Mouse (Mus musculus) neural tube, embryonic 15.5 days (tissue): ENCODE results near the gene Maz. TPM values are rescaled to one million over a fixed set of nuclear protein-coding genes. Genes with fewer than 3 reads are reported as not detected.

Source experiments
- ATAC-seq: fragments of 200-750 bp; cut with Nextera tagmentation; 2 replicates; pipeline ENCODE4 v1.8.0; 2017; ENCODE audit warnings: mild to moderate bottlenecking, moderate TSS enrichment, moderate library complexity; ENCODE audit not compliant: low FRiP score
- H3K27ac ChIP-seq: fragments of 300-500 bp; sonication (generic); replicated peaks from 2 replicates; pipeline ENCODE4 v1.5.1; 2015; ENCODE audit warnings: mild to moderate bottlenecking, inconsistent platforms
- H3K27me3 ChIP-seq: fragments of 300-500 bp; sonication (generic); replicated peaks from 2 replicates; pipeline ENCODE4 v1.6.1; 2015; ENCODE audit warnings: inconsistent platforms
- H3K36me3 ChIP-seq: fragments of 300-500 bp; sonication (generic); 2 replicates; pipeline ENCODE4 v1.6.1; 2015; ENCODE audit warnings: inconsistent platforms
- H3K4me1 ChIP-seq: fragments of 300-500 bp; sonication (generic); 2 replicates; pipeline ENCODE4 v1.6.1; 2015; ENCODE audit warnings: inconsistent platforms
- H3K4me2 ChIP-seq: fragments of 300-500 bp; sonication (generic); 2 replicates; pipeline ENCODE4 v1.6.1; 2015; ENCODE audit warnings: inconsistent platforms, mild to moderate bottlenecking, moderate library complexity
- H3K4me3 ChIP-seq: fragments of 300-500 bp; sonication (generic); replicated peaks from 2 replicates; pipeline ENCODE4 v1.5.1; 2015; ENCODE audit warnings: mild to moderate bottlenecking, inconsistent platforms
- H3K9ac ChIP-seq: fragments of 300-500 bp; sonication (generic); replicated peaks from 2 replicates; pipeline ENCODE4 v1.6.1; 2015; ENCODE audit warnings: mild to moderate bottlenecking, inconsistent platforms
- H3K9me3 ChIP-seq: fragments of 300-500 bp; sonication (generic); replicated peaks from 2 replicates; pipeline ENCODE4 v1.6.1; 2016; ENCODE audit warnings: inconsistent platforms
- WGBS: fragments of 180-500 bp; shearing (Covaris S2); methylation state at CpG from one replicate; pipeline ENCODE4 v1.1.7; 2015; ENCODE audit warnings: mixed read lengths; 5-methylcytosine and 5-hydroxymethylcytosine counted together
- polyA plus RNA-seq: library from polyadenylated mRNA; unstranded; fragments of >200 nt; fragmentation: Nextera tagmentation; extraction: Ambion mirVana; gene quantifications from 2 replicates; pipeline ENCODE4 v1.2.1, GENCODE M21; 2015

Gene Maz
- 78.1 and 82.6 TPM in 2 replicates for polyA plus RNA-seq

DNA sequence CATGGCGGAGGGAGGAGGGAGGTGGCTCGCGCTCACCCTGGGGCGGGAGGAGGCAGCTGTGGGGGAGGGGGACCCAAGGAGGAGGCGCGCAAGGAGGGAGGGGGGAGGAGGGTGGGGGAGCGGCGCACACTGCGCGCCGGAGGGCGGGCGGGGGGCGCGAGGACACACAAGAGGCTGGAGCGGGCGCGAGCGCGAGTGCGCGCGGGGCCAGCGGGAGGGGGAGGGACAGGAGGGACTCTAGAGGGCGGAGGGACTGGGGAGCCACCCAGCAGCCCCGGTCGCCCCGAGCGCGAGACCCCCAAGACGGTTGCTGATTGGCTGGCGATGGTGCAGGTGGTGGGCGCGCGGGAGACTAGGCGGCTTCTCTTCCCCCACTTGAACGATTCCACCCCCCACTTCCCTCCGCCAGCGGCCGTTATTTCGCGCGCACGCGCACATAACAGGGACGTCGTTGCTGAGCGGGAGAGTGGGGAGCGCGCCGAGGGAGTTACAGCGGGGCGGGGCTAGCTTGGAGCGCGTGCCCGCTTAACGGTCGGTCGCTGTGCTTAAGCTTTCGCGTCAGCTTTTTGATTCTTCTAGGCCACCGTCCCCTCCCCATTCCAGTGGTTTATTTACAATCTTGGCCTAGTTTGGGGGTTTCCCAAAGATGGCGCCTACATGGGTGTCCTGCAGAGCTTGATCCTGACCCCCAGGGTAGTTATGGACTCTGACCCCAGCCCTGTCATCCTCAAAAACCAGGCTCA lies at the start of gene Maz:
Maz (minus strand) TSS at position 54 of the 743 bp plus-strand sequence.
- Histone ChIP-seq H3K36me3 (peaks cover 19% of the 10 kb centered on the region), H3K9me3 (no peaks in the 10 kb centered on the region), H3K4me1 (peaks cover 47% of the 10 kb centered on the region), H3K9ac (peak within 1 kb of the TSS; percentile 99), H3K4me3 (peak within 1 kb of the TSS; percentile 65), H3K27ac (peak within 1 kb of the TSS; percentile 100), H3K4me2 (peak within 1 kb of the TSS; percentile 90), H3K27me3 (no peaks in the 10 kb centered on the region)
- ATAC-seq = peak; percentile 93
- under 1% methylated on average over 42 of the region's 63 CpGs for WGBS

DNA sequence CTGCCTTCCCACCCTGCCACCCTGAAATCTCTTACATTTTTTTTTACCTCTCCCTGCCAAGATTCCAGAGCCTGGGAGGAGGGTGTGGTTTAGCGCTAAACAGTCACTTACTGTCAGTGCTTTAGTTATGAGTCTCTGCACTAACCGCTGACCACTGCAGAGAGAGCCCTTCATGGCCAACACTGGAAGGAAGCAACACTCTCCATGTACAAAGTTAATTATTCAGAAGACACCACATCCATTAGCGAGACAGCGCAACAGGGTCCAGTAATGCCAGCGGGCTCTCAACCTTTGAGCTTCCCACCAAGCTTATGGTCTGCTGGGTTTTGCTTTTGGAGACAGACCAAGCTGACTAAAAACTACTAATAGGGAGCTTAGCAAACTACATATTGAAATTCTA lies 49.4 kb upstream of the Maz start:
- H3K4me3 ChIP-seq = no peak overlapping the region
- H3K9ac ChIP-seq = no peak overlapping the region
- H3K36me3 ChIP-seq = no peaks in the 10 kb centered on the region
- H3K9me3 ChIP-seq = no peaks in the 10 kb centered on the region
- H3K4me1 ChIP-seq = no peaks in the 10 kb centered on the region
- no peak for ATAC-seq
- no peak overlapping the region for H3K27ac ChIP-seq
- H3K27me3 ChIP-seq = no peaks in the 10 kb centered on the region
- 93% methylated on average over 5 of the region's 5 CpGs for WGBS
- H3K4me2 ChIP-seq = no peak overlapping the region

DNA sequence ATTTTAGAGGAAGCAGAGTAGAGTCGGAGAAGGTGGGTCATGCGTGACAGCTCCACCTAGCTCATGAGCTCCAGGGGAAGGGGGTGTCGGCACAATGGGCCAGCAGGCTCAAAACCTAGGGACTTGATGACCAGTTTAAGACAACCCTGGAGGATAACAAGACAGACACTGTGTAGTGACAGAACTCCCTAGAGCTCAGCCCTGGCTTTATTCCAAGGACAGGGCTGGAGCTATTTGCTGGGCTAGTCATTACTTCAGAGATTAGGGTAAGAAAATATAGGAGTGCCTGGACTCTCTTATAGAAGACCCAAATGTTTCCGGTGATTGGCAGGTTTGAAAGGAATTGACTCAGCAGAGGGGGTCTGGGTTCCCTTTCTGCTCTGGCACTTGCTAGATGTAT lies 46.4 kb upstream of the Maz start:
- Histone ChIP-seq H3K4me1 (no peaks in the 10 kb centered on the region), H3K36me3 (no peaks in the 10 kb centered on the region), H3K4me3 (no peak overlapping the region), H3K9ac (no peak overlapping the region), H3K27ac (no peak overlapping the region), H3K27me3 (no peaks in the 10 kb centered on the region), H3K9me3 (no peaks in the 10 kb centered on the region), H3K4me2 (no peak overlapping the region)
- ATAC-seq = no peak
- 95% methylated on average over 4 of the region's 4 CpGs for WGBS

DNA sequence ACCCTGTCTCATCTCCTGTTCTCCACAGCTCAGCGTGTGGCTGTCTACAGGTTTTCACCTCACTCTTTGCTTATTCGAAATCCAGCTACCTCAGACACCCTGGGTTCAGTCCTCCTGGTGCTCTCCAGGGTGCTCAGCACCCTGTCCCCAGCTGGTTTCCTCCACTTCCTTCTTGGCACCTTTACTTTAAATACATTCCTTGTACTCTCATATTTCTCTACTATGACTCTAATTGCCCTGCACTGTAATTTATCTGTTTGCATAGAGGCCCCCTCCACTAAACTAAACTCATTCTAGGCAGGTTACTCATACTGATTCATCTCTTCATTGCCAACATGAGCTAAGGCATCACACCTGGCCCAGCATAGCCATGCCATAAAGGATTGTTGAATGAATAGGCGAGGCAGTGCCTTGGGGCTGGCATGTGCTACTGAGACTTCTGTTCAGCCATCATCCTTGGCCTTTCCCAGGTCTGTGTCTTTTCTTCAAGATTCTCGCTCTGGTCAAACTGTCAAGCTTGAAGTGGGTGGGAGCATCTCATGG lies 44.1 kb upstream of the Maz start:
- Histone ChIP-seq H3K4me3 (no peak overlapping the region), H3K4me2 (no peak overlapping the region), H3K4me1 (no peaks in the 10 kb centered on the region), H3K9ac (no peak overlapping the region), H3K27me3 (no peaks in the 10 kb centered on the region), H3K36me3 (no peaks in the 10 kb centered on the region), H3K27ac (no peak overlapping the region), H3K9me3 (no peaks in the 10 kb centered on the region)
- ATAC-seq = no peak
- WGBS = 79% methylated on average over 4 of the region's 4 CpGs

DNA sequence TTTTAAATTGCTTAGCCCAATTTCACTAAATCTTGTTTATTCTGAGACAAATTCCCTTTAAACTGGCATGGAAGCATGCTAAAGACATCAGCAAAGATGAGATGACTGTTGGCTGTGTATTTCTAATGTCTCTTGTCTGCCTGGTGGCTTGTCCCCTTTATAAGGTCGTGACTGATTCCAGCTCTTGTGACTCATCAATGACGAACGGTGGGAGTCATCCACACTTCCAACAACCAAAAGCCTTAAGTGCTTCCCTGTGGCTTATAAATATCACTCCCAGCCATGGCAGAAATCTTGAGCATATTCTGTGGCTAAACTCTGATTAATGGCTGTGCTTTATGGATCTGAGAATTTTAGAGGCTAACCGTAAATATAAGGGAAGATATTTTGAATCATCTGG lies 39.5 kb upstream of the Maz start:
- H3K36me3 ChIP-seq = no peaks in the 10 kb centered on the region
- H3K4me2 ChIP-seq = no peak overlapping the region
- no peaks in the 10 kb centered on the region for H3K27me3 ChIP-seq
- H3K4me1 ChIP-seq = no peaks in the 10 kb centered on the region
- ATAC-seq = no peak
- H3K9ac ChIP-seq = no peak overlapping the region
- H3K9me3 ChIP-seq = no peaks in the 10 kb centered on the region
- H3K27ac ChIP-seq = no peak overlapping the region
- no peak overlapping the region for H3K4me3 ChIP-seq
- WGBS = 79% methylated on average over 4 of the region's 4 CpGs

DNA sequence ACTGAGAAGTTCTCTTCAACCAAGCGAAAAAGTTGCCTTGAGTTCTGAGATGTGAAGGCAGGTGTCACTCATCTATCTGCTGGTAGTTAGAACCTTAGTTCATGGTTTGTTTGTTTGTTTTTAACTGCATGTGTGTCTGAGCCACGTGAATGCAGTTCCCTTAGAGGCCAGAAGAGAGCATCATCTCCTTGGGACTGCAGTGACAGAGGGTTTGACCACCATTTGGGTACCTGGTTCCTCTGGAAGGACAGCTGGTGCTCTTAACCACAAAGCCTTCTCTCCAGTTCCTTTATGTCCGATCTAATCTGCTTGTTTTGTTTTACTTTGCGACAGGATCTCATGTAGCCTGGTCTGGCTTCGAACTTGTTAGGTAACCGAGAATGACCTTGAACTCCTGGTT lies 38.7 kb upstream of the Maz start:
- H3K36me3 ChIP-seq = no peaks in the 10 kb centered on the region
- H3K9ac ChIP-seq = no peak overlapping the region
- 88% methylated on average over 6 of the region's 6 CpGs for WGBS
- H3K27me3 ChIP-seq = no peaks in the 10 kb centered on the region
- H3K4me3 ChIP-seq = no peak overlapping the region
- H3K4me1 ChIP-seq = no peaks in the 10 kb centered on the region
- no peak overlapping the region for H3K27ac ChIP-seq
- H3K9me3 ChIP-seq = no peaks in the 10 kb centered on the region
- ATAC-seq = no peak
- no peak overlapping the region for H3K4me2 ChIP-seq

DNA sequence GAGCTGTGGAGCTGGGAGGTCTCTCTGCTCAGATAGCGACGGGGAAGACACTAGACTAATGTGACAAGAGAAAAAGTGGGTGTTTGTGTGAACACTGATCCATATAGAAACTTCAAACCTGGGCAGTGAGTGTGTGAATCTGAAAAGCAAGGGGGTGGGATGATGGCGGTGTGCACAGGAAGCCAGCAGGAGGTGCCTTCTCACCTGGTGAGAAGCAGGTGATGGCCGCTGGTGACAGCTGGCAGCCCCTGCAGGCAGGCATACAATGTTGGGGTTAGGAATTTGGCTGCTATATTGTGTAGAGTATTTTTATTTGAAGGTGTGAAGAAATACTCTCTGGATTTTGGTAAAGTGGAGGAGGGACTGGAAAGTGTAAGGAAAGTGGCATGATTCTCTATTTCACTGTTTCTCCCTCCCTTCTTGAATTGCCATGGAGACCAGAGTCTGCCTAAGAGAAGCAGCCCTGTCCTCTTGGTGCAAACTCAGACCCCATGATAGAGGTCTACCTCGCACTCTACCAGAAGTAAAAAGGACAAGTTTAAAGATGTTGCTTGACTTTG lies 28.3 kb upstream of the Maz start:
- H3K27ac ChIP-seq = no peak overlapping the region
- WGBS = 76% methylated on average over 5 of the region's 5 CpGs

DNA sequence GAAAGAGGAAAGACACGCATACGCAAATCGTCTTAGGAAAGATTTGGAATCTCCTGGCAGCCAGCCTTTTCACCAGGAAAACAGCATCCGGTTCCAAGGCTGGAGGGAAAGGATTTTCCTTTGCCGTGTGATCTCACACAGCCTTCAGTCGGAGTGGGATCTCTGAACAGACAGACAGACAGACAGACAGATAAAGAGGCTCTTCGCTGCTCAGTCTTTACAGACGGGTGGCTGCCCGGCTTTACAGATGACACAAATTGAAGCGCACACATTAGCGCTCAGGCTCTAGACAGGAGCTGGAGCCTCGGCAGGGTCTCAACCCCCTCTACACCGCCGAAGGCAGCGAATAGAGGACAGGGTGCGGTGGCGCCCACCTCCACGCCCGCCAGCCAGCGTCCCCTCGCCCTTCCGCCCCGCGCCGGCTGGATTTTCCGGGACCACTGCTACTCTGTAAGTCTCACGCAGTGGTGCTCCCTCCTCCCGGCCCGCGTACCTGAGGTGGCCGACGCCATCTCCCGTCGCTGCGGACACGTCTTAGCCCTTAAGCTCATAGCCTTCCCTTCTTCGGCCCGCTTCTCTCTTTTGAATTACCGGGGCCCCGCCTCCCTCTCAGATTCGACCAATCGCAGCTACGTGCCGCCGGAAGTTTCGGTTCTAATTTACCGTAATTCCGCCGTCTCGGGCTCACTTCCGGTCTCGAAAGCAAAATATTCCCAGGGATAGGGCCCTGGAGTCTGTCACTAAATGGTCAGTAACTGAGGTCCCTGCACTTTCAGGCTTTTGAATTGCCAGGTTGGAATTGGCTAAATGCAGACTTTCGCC lies 15.2 kb upstream of the Maz start, which contains the start of gene Kif22:
Kif22 (minus strand) TSS at position 621 of the 822 bp plus-strand sequence.
- Histone ChIP-seq H3K4me1 (peaks cover 13% of the 10 kb centered on the region), H3K36me3 (no peaks in the 10 kb centered on the region), H3K27me3 (no peaks in the 10 kb centered on the region), H3K9ac (peak within 1 kb of the TSS; percentile 68), H3K4me2 (peak within 1 kb of the TSS; percentile 96), H3K9me3 (no peaks in the 10 kb centered on the region), H3K4me3 (peak within 1 kb of the TSS; percentile 68), H3K27ac (peak within 1 kb of the TSS; percentile 74)
- peak; percentile 81 for ATAC-seq
- under 1% methylated on average over 53 of the region's 53 CpGs for WGBS

More for the DNA sequence above, 28.3 kb upstream of the Maz start:
- Histone ChIP-seq H3K4me1 (no peaks in the 10 kb centered on the region), H3K9me3 (no peaks in the 10 kb centered on the region), H3K4me2 (no peak overlapping the region), H3K4me3 (no peak overlapping the region), H3K36me3 (no peaks in the 10 kb centered on the region), H3K9ac (no peak overlapping the region), H3K27me3 (peaks cover 4% of the 10 kb centered on the region; the same call in 1 of the 2 replicates)
- no peak for ATAC-seq

DNA sequence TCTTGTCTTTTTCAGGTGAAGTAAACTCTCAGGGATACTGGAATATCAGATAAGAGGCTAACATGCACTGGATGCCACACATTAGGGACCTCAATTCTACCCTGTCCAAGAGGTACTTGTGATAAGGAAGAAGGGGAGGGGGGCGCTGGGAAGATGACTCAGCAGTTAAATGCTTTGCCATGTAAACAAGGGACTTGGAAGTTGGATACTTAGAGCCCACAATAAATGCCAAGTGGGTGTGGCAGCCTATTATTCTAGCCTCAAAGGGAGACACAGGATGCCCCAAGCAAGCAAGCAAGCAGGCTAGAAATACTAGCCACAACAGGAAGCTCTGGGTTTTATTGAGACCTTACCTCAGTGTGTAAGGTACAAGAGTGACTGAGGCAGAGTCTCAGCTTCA lies 4.4 kb upstream of the Maz start:
- Histone ChIP-seq H3K27me3 (no peaks in the 10 kb centered on the region), H3K9ac (no peak overlapping the region), H3K36me3 (no peaks in the 10 kb centered on the region), H3K27ac (no peak overlapping the region), H3K4me3 (no peak overlapping the region), H3K4me1 (peaks cover 16% of the 10 kb centered on the region), H3K4me2 (no peak overlapping the region), H3K9me3 (no peaks in the 10 kb centered on the region)
- 50% methylated on average over 1 of the region's 1 CpGs for WGBS
- no peak for ATAC-seq

DNA sequence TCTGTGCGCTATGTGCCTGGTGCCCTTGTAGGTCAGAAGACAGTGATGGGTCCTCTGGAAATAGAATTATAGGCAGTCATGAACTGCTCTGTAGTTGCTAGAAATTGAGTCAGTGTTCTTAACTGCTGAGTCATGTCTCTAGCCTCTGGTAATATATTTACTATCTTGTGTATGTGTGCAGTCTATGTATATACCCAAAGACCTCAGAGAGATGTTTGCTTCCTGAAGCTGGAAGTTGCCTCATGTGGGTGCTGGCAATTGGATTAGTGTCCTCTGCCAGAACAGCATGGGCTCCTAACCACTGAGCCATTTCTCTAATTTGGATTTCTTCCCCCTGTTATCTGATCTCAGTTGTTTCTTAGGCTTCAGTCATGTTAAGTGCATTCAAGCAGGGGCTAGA lies 3.3 kb upstream of the Maz start:
- WGBS = 100% methylated on average over 1 of the region's 1 CpGs
- no peak overlapping the region for H3K9ac ChIP-seq
- H3K4me3 ChIP-seq = no peak overlapping the region
- peaks cover 17% of the 10 kb centered on the region for H3K4me1 ChIP-seq
- H3K36me3 ChIP-seq = no peaks in the 10 kb centered on the region
- H3K9me3 ChIP-seq = no peaks in the 10 kb centered on the region
- ATAC-seq = no peak
- no peak overlapping the region for H3K4me2 ChIP-seq
- no peaks in the 10 kb centered on the region for H3K27me3 ChIP-seq
- H3K27ac ChIP-seq = no peak overlapping the region

DNA sequence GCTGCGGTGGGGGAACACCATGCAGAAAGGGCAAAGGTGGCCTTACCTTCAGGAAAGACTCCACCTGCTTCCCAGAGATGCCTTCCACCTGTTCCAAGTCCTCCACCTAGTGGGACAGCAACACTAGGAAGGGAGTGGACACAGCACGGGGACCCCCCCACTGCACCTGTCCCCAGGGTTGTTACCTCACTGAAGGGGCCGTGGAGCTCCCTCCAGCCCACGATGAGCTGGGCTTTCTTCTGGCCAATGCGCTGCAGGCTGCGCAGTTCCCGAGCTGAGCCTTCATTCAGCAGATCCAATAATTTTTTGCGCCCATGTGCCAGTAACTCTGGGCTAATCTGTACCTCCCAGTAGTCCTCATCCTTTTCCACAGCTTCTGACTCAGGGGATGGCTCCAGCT lies 1.0 kb upstream of the Maz start:
- Histone ChIP-seq H3K4me2 (peak overlapping the region; percentile 90), H3K27me3 (no peaks in the 10 kb centered on the region), H3K4me3 (peak overlapping the region; percentile 65), H3K4me1 (peaks cover 40% of the 10 kb centered on the region), H3K9ac (peak overlapping the region; percentile 60), H3K27ac (peak overlapping the region; percentile 100), H3K9me3 (no peaks in the 10 kb centered on the region), H3K36me3 (peaks cover 12% of the 10 kb centered on the region)
- 54% methylated on average over 8 of the region's 8 CpGs for WGBS
- no peak; the same call in none of the 2 replicates for ATAC-seq
